Mouse (Mus musculus) myocyte (in vitro differentiated cells): Measurements from ENCODE around the gene Asf1b.
"Not testable (repeated sequence)": the region's sequence is repeated elsewhere in the genome, so short reads cannot be mapped to it uniquely, and the experiment has no call there.

Experiments used
- MYOD1 ChIP-seq, 3 experiments: IDR thresholded peaks; one replicate each; pipeline ENCODE4 v1.6.1; 2011; ENCODE audit warnings: control low read depth in 2 of 3, low read depth in 2 of 3, mild to moderate bottlenecking in 2 of 3, moderate library complexity in 1 of 3; ENCODE audit not compliant: insufficient read length in 2 of 3, control insufficient read depth in 1 of 3
- USF1 ChIP-seq: IDR thresholded peaks from one replicate; pipeline ENCODE4 v1.6.1; 2011; ENCODE audit warnings: low read depth, mild to moderate bottlenecking, control low read depth, moderate library complexity

- not testable (repeated sequence) for TF ChIP-seq USF1; MYOD1 (IDR thresholded peaks at IDR 0.05; ENCODE audit: control insufficient read depth in 1 of 3, insufficient read length in 2 of 3, low read depth in 2 of 3)
These were observed 50.2 kb downstream of the Asf1b start for GRCm38 (mm10) chr8:84005502-84005901.
